Mouse (Mus musculus) E14TG2a.4 (cell line): ENCODE measurements at regions not wholly inside any gene's neighbourhood (a gene's known extent, or its start where the extent isn't known, plus 50 kb on each side); places are given as distances from the start of the nearest gene placed in this dataset.
A peak's percentile ranks its signal among the peaks of the same experiment; 100 is the strongest.

Source experiments
- H3K27me3 ChIP-seq: 2 replicates; pipeline ENCODE4 v1.6.1; 2014; ENCODE audit warnings: low read length, control low read depth; ENCODE audit not compliant: insufficient read depth
- H3K36me3 ChIP-seq: 2 replicates; pipeline ENCODE4 v1.6.1; 2014; ENCODE audit warnings: low read length, control low read depth; ENCODE audit not compliant: insufficient read depth
- H3K4me1 ChIP-seq: replicated peaks from 2 replicates; pipeline ENCODE4 v1.6.1; 2014; ENCODE audit warnings: low read depth, low read length, control low read depth
- H3K4me3 ChIP-seq: replicated peaks from 2 replicates; pipeline ENCODE4 v1.5.1; 2014; ENCODE audit warnings: mild to moderate bottlenecking, low read length
- H3K9me3 ChIP-seq: 2 replicates; pipeline ENCODE4 v1.6.1; 2014; ENCODE audit warnings: low read length, control low read depth
- CTCF ChIP-seq: conservative IDR thresholded peaks from 2 replicates; pipeline ENCODE4 v1.5.1; 2014; ENCODE audit warnings: low read length
- NANOG ChIP-seq: IDR thresholded peaks from 2 replicates; pipeline ENCODE4 v1.6.1; 2014; ENCODE audit warnings: borderline replicate concordance, low read length, mixed read lengths
- POU5F1 ChIP-seq: IDR thresholded peaks from 2 replicates; pipeline ENCODE4 v1.6.1; 2014; ENCODE audit warnings: low read length, borderline replicate concordance

GRCm38 (mm10) chr13:118603474-118603873 lies 66.1 kb upstream of the Fgf10 start:
- TF ChIP-seq CTCF (no peak), POU5F1 (no peak), NANOG (no peak)
- H3K4me3 ChIP-seq, result no peak overlapping the region
- no peaks in the 10 kb centered on the region for H3K36me3 ChIP-seq
- H3K4me1 ChIP-seq, result no peaks in the 10 kb centered on the region
- H3K27me3 ChIP-seq, result no peaks in the 10 kb centered on the region
- H3K9me3 ChIP-seq, result no peaks in the 10 kb centered on the region

- H3K4me1 ChIP-seq, result no peaks in the 10 kb centered on the region
- no peak for TF ChIP-seq POU5F1
- peak; percentile 49 for TF ChIP-seq CTCF
- TF ChIP-seq NANOG, result no peak
Observed at GRCm38 (mm10) chr13:118596856-118597255, 72.7 kb upstream of the Fgf10 start.

GRCm38 (mm10) chr13:118596218-118596795 lies 73.3 kb upstream of the Fgf10 start:
- no peaks in the 10 kb centered on the region for H3K36me3 ChIP-seq
- H3K4me1 ChIP-seq, result no peaks in the 10 kb centered on the region
- H3K4me3 ChIP-seq, result no peak overlapping the region
- peak; percentile 18; the same call in 1 of the 2 replicates for TF ChIP-seq NANOG
- TF ChIP-seq POU5F1, result no peak
- H3K27me3 ChIP-seq, result no peaks in the 10 kb centered on the region
- H3K9me3 ChIP-seq, result no peaks in the 10 kb centered on the region

More at GRCm38 (mm10) chr13:118596856-118597255, 72.7 kb upstream of the Fgf10 start:
- H3K27me3 ChIP-seq, result no peaks in the 10 kb centered on the region
- no peak overlapping the region for H3K4me3 ChIP-seq
- H3K36me3 ChIP-seq, result no peaks in the 10 kb centered on the region
- H3K9me3 ChIP-seq, result no peaks in the 10 kb centered on the region

GRCm38 (mm10) chr13:118592074-118592473 lies 77.5 kb upstream of the Fgf10 start:
- no peaks in the 10 kb centered on the region for H3K9me3 ChIP-seq
- H3K4me3 ChIP-seq, result no peak overlapping the region
- H3K27me3 ChIP-seq, result no peaks in the 10 kb centered on the region
- H3K36me3 ChIP-seq, result no peaks in the 10 kb centered on the region
- H3K4me1 ChIP-seq, result no peaks in the 10 kb centered on the region
- TF ChIP-seq POU5F1, result no peak
- TF ChIP-seq CTCF, result no peak
- TF ChIP-seq NANOG, result no peak

GRCm38 (mm10) chr13:118572555-118572954 lies 97.0 kb upstream of the Fgf10 start:
- H3K4me1 ChIP-seq, result no peaks in the 10 kb centered on the region
- no peaks in the 10 kb centered on the region for H3K36me3 ChIP-seq
- no peaks in the 10 kb centered on the region for H3K9me3 ChIP-seq
- no peaks in the 10 kb centered on the region for H3K27me3 ChIP-seq
- H3K4me3 ChIP-seq, result no peak overlapping the region
- TF ChIP-seq CTCF (no peak), NANOG (no peak), POU5F1 (no peak)

GRCm38 (mm10) chr13:118565219-118565833 lies 104.3 kb upstream of the Fgf10 start:
- no peak for TF ChIP-seq POU5F1
- no peak for TF ChIP-seq NANOG
- TF ChIP-seq CTCF, result no peak
- Histone ChIP-seq H3K36me3 (no peaks in the 10 kb centered on the region), H3K4me3 (no peak overlapping the region), H3K27me3 (no peaks in the 10 kb centered on the region), H3K4me1 (no peaks in the 10 kb centered on the region), H3K9me3 (no peaks in the 10 kb centered on the region)

GRCm38 (mm10) chr13:118558966-118559365 lies 110.6 kb upstream of the Fgf10 start:
- Histone ChIP-seq H3K4me1 (no peaks in the 10 kb centered on the region), H3K9me3 (no peaks in the 10 kb centered on the region), H3K36me3 (no peaks in the 10 kb centered on the region), H3K27me3 (no peaks in the 10 kb centered on the region), H3K4me3 (no peak overlapping the region)
- TF ChIP-seq POU5F1, result no peak
- TF ChIP-seq NANOG, result no peak
- no peak for TF ChIP-seq CTCF

- TF ChIP-seq POU5F1 (no peak), NANOG (no peak), CTCF (no peak)
- no peaks in the 10 kb centered on the region for H3K27me3 ChIP-seq
- H3K9me3 ChIP-seq, result no peaks in the 10 kb centered on the region
- no peaks in the 10 kb centered on the region for H3K4me1 ChIP-seq
- no peaks in the 10 kb centered on the region for H3K36me3 ChIP-seq
- no peak overlapping the region for H3K4me3 ChIP-seq
Observed at GRCm38 (mm10) chr13:118552029-118552428, 117.6 kb upstream of the Fgf10 start.
